Mouse (Mus musculus): ENCODE measurements around the gene Itga8. TPM values are rescaled to one million over a fixed set of nuclear protein-coding genes. Genes with fewer than 3 reads are reported as not detected.

Itga8 gene
- polyA plus RNA-seq (2012; rRNA removed) = 1.5 TPM in 2 replicates

GRCm38 (mm10) chr2:12301431-12302170 is at the start of gene Itga8:
Gene Itga8, minus strand, starts transcription at chr2:12301922.

Other genes with a start within 250 kb of the Itga8 start
- gene Mindy3, start 117.5 kb upstream of the Itga8 start, polyA plus RNA-seq (2012; rRNA removed) = 9.9 and 11.1 TPM in 2 replicates